Mouse (Mus musculus) erythroblast, embryonic 14.5 days (primary cell): ENCODE measurements around the gene Rmnd5b. TPM values are rescaled to one million over a fixed set of nuclear protein-coding genes. Genes with fewer than 3 reads are reported as not detected.

Experiments used
- H3K27me3 ChIP-seq: 2 replicates; pipeline ENCODE4 v1.6.1; 2012; ENCODE audit warnings: inconsistent platforms; ENCODE audit not compliant: control insufficient read depth
- H3K36me3 ChIP-seq: 2 replicates; pipeline ENCODE4 v1.6.1; 2012; ENCODE audit warnings: mild to moderate bottlenecking, inconsistent platforms; ENCODE audit not compliant: control insufficient read depth
- H3K4me1 ChIP-seq: 2 replicates; pipeline ENCODE4 v1.6.1; 2012; ENCODE audit warnings: inconsistent platforms; ENCODE audit not compliant: control insufficient read depth
- H3K4me3 ChIP-seq: replicated peaks from 2 replicates; pipeline ENCODE3; 2012; ENCODE audit warnings: moderate library complexity, mild to moderate bottlenecking, inconsistent platforms
- H3K9me3 ChIP-seq: 2 replicates; pipeline ENCODE4 v1.6.1; 2012; ENCODE audit warnings: low read length, inconsistent platforms, mixed read lengths; ENCODE audit not compliant: control insufficient read depth
- GATA1 ChIP-seq: IDR thresholded peaks from 2 replicates; pipeline ENCODE4 v1.6.1; 2012; ENCODE audit warnings: low read length, inconsistent platforms, mixed read lengths
- TAL1 ChIP-seq: IDR thresholded peaks from 3 replicates; pipeline ENCODE4 v1.6.1; 2012; ENCODE audit warnings: low read length, inconsistent platforms, mixed read lengths
- polyA plus RNA-seq: library from polyadenylated mRNA; stranded (reverse); fragments of >175 nt; gene quantifications from 2 replicates; pipeline ENCODE4 v1.2.3, GENCODE M21; 2012

Gene Rmnd5b
- polyA plus RNA-seq, 1 experiment: 1.4 TPM

DNA sequence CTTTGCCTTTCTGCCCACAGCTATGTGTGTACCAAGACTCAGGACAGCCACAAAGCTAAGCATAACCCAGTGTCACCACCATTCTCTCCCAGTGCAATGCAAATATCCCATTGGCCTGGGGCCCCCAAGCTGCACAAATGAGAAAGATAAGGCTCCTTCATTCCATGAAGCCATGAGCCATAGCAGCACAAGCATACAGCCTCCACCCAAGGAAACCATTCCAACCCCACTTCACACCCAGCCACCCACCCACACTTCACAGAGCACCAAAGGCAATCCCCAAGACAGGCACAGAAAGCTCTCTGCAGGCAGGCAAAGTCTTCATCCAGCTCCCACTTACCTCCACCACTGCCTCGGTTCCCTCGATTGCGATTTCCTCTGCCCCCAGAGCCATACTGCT, 33.4 kb downstream of the Rmnd5b start:
- Histone ChIP-seq H3K4me3 (no peak overlapping the region), H3K27me3 (no peaks in the 10 kb centered on the region), H3K36me3 (peaks cover 87% of the 10 kb centered on the region), H3K9me3 (no peaks in the 10 kb centered on the region), H3K4me1 (peaks cover 62% of the 10 kb centered on the region)
- TF ChIP-seq TAL1: no peak
- no peak for TF ChIP-seq GATA1

GRCm38 (mm10) chr11:51597553-51597952, 38.1 kb downstream of the Rmnd5b start:
- peaks cover 99% of the 10 kb centered on the region for H3K36me3 ChIP-seq
- TF ChIP-seq GATA1 (no peak), TAL1 (no peak)
- peaks cover 28% of the 10 kb centered on the region for H3K4me1 ChIP-seq
- H3K4me3 ChIP-seq: no peak overlapping the region
- H3K9me3 ChIP-seq: no peaks in the 10 kb centered on the region
- no peaks in the 10 kb centered on the region for H3K27me3 ChIP-seq

- no peak for TF ChIP-seq GATA1
- TF ChIP-seq TAL1: no peak
- Histone ChIP-seq H3K27me3 (no peaks in the 10 kb centered on the region), H3K9me3 (no peaks in the 10 kb centered on the region), H3K36me3 (peaks cover 99% of the 10 kb centered on the region), H3K4me1 (peaks cover 13% of the 10 kb centered on the region), H3K4me3 (no peak overlapping the region)
These were observed 40.1 kb downstream of the Rmnd5b start for GRCm38 (mm10) chr11:51595459-51596083.

GRCm38 (mm10) chr11:51594715-51595350, 40.9 kb downstream of the Rmnd5b start:
- Histone ChIP-seq H3K4me1 (peaks cover 13% of the 10 kb centered on the region), H3K4me3 (no peak overlapping the region), H3K36me3 (peaks cover 98% of the 10 kb centered on the region), H3K27me3 (no peaks in the 10 kb centered on the region), H3K9me3 (no peaks in the 10 kb centered on the region)
- TF ChIP-seq TAL1: no peak
- TF ChIP-seq GATA1: no peak

- Histone ChIP-seq H3K27me3 (no peaks in the 10 kb centered on the region), H3K36me3 (peaks cover 98% of the 10 kb centered on the region), H3K4me1 (peaks cover 8% of the 10 kb centered on the region), H3K9me3 (no peaks in the 10 kb centered on the region), H3K4me3 (no peak overlapping the region)
- TF ChIP-seq TAL1 (no peak), GATA1 (no peak)
These were observed 41.8 kb downstream of the Rmnd5b start for GRCm38 (mm10) chr11:51593849-51594248.

- no peaks in the 10 kb centered on the region for H3K27me3 ChIP-seq
- TF ChIP-seq GATA1 (no peak), TAL1 (no peak)
- peaks cover 98% of the 10 kb centered on the region for H3K36me3 ChIP-seq
- no peaks in the 10 kb centered on the region for H3K9me3 ChIP-seq
- no peak overlapping the region for H3K4me3 ChIP-seq
- H3K4me1 ChIP-seq: peaks cover 8% of the 10 kb centered on the region
These were observed 42.3 kb downstream of the Rmnd5b start for GRCm38 (mm10) chr11:51593368-51593767.

DNA sequence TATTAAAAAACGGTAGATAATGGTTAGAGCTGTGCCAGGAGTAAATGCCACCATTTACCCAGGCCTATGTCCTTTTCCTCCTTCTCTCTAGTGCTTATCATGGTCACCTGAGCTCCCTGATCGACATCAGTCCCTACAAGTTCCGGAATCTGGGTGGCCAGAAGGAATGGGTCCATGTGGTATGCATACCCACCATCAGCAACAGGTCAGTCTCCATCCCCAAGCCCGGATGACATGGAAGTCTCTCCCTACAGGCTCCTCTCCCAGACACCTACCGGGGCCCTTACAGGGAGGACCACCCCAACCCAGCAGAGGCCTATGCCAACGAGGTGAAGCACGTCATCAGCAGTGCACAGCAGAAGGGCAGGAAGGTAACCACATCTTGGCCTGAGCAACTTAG, 43.8 kb downstream of the Rmnd5b start:
- Histone ChIP-seq H3K9me3 (no peaks in the 10 kb centered on the region), H3K4me1 (peaks cover 10% of the 10 kb centered on the region), H3K27me3 (no peaks in the 10 kb centered on the region), H3K4me3 (no peak overlapping the region), H3K36me3 (peaks cover 98% of the 10 kb centered on the region)
- TF ChIP-seq TAL1: no peak
- TF ChIP-seq GATA1: no peak

- peaks cover 17% of the 10 kb centered on the region for H3K4me1 ChIP-seq
- TF ChIP-seq TAL1 (no peak), GATA1 (no peak)
- no peak overlapping the region for H3K4me3 ChIP-seq
- peaks cover 98% of the 10 kb centered on the region for H3K36me3 ChIP-seq
- H3K27me3 ChIP-seq: no peaks in the 10 kb centered on the region
- no peaks in the 10 kb centered on the region for H3K9me3 ChIP-seq
These were observed 44.5 kb downstream of the Rmnd5b start for GRCm38 (mm10) chr11:51591168-51591567.

- TF ChIP-seq TAL1: no peak
- TF ChIP-seq GATA1: no peak
- Histone ChIP-seq H3K4me3 (no peak overlapping the region), H3K27me3 (no peaks in the 10 kb centered on the region), H3K4me1 (peaks cover 28% of the 10 kb centered on the region), H3K36me3 (peaks cover 94% of the 10 kb centered on the region), H3K9me3 (no peaks in the 10 kb centered on the region)
These were observed 45.7 kb downstream of the Rmnd5b start for GRCm38 (mm10) chr11:51590002-51590401.
